Mouse (Mus musculus) Patski (cell line): ENCODE measurements around the gene Grrp1. TPM values are rescaled to one million over a fixed set of nuclear protein-coding genes. Genes with fewer than 3 reads are reported as not detected.

Source experiments
- ATAC-seq: fragments of 100-300 bp; one replicate; pipeline ENCODE4 v1.8.0; 2021
- CTCF ChIA-PET: fragments of 350-600 bp; sonication (Branson Sonifier 250); formaldehyde crosslinking; loops from one replicate; lab custom pipeline; 2022; ENCODE audit warnings: inconsistent platforms; lab: Charles Lee
- POLR2A ChIA-PET: fragments of 350-600 bp; sonication (Branson Sonifier 250); formaldehyde crosslinking; loops from one replicate; lab custom pipeline; 2022; ENCODE audit warnings: antibody characterized with exemption, inconsistent platforms; lab: Charles Lee
- DNase-seq: peaks from one replicate; pipeline ENCODE4 v3.0.0-alpha.2; 2011; ENCODE audit warnings: low read depth, low spot score
- H3K27me3 ChIP-seq: fragments of 371-371 bp; one replicate; pipeline ENCODE4 v1.5.1; 2021
- CTCF ChIP-seq: fragments of 100-300 bp; IDR thresholded peaks from one replicate; pipeline ENCODE4 v1.5.1; 2021
- in situ Hi-C: fragments of 300-500 bp; cut with MboI; formaldehyde crosslinking; loops from 3 replicates; pipeline ENCODE4 v1.11.1; 2018; ENCODE audit warnings: low pct_unique_long_range_greater_than_20kb, mixed read lengths
- polyA plus RNA-seq: library from polyadenylated mRNA; unstranded; gene quantifications from one replicate; pipeline ENCODE4 v1.2.3, GENCODE M21; 2021

The Grrp1 gene
- polyA plus RNA-seq, 1 experiment from 2014 or later: not detected

- ChIA-PET CTCF (interaction anchor here (0.9 to 1.6 kb wide), 8 partner anchors 8 to 258 kb away, joined by 3 to 8 read pairs (median 4); no protein-coding TSS in a partner anchor), POLR2A (interaction anchor here (1.0 kb wide), 1 partner anchor 46 kb away, joined by 3 read pairs; no protein-coding TSS in a partner anchor)
- in situ Hi-C loops: loop anchor here (10.0 kb wide), 2 partner anchors 198 to 258 kb away; partner anchors contain the start of gene Cd52
- DNase-seq (no peak), ATAC-seq (no peak)
- no peaks in the 10 kb centered on the region for H3K27me3 ChIP-seq
- TF ChIP-seq CTCF: no peak
These were observed 39.3 kb upstream of the Grrp1 start for GRCm38 (mm10) chr4:134293061-134293691.

GRCm38 (mm10) chr4:134292067-134292466 lies 38.2 kb upstream of the Grrp1 start:
- TF ChIP-seq CTCF: no peak
- DNase-seq (no peak), ATAC-seq (no peak)
- CTCF ChIA-PET: interaction anchor here (0.7 to 1.6 kb wide), 11 partner anchors 12 to 257 kb away, joined by 3 to 8 read pairs (median 3); no protein-coding TSS in a partner anchor
- in situ Hi-C loops: loop anchor here (10.0 kb wide), 2 partner anchors 197 to 257 kb away; partner anchors contain the start of gene Cd52
- POLR2A ChIA-PET: no interaction called here
- no peaks in the 10 kb centered on the region for H3K27me3 ChIP-seq

- TF ChIP-seq CTCF: no peak
- ATAC-seq: no peak
- ChIA-PET CTCF (no interaction called here), POLR2A (no interaction called here)
- in situ Hi-C loops: no loop called here
- no peaks in the 10 kb centered on the region for H3K27me3 ChIP-seq
- no peak for DNase-seq
These were observed 34.7 kb upstream of the Grrp1 start for GRCm38 (mm10) chr4:134288397-134289256.

GRCm38 (mm10) chr4:134287575-134288025 lies 33.7 kb upstream of the Grrp1 start, which contains the start of gene Pdik1l:
Pdik1l (minus strand) TSS chr4:134287895.
- in situ Hi-C loops: no loop called here
- ATAC-seq (peak; percentile 70), DNase-seq (peak; percentile 31)
- POLR2A ChIA-PET: no interaction called here
- H3K27me3 ChIP-seq: no peaks in the 10 kb centered on the region
- TF ChIP-seq CTCF: no peak
- CTCF ChIA-PET: no interaction called here

- no peaks in the 10 kb centered on the region for H3K27me3 ChIP-seq
- POLR2A ChIA-PET: no interaction called here
These were observed 33.3 kb upstream of the Grrp1 start for GRCm38 (mm10) chr4:134287168-134287564.

GRCm38 (mm10) chr4:134286226-134287167 lies 32.6 kb upstream of the Grrp1 start:
- DNase-seq: no peak
- POLR2A ChIA-PET: no interaction called here

More at GRCm38 (mm10) chr4:134287168-134287564, 33.3 kb upstream of the Grrp1 start:
- in situ Hi-C loops: no loop called here
- DNase-seq (peak; percentile 31), ATAC-seq (peak; percentile 91)
- CTCF ChIA-PET: no interaction called here
- TF ChIP-seq CTCF: no peak

GRCm38 (mm10) chr4:134284942-134285341 lies 31.0 kb upstream of the Grrp1 start:
- ATAC-seq (no peak), DNase-seq (no peak)
- ChIA-PET POLR2A (no interaction called here), CTCF (no interaction called here)
- no peaks in the 10 kb centered on the region for H3K27me3 ChIP-seq
- TF ChIP-seq CTCF: no peak
- in situ Hi-C loops: no loop called here

More at GRCm38 (mm10) chr4:134286226-134287167, 32.6 kb upstream of the Grrp1 start:
- CTCF ChIA-PET: no interaction called here
- TF ChIP-seq CTCF: no peak
- ATAC-seq: no peak
- no peaks in the 10 kb centered on the region for H3K27me3 ChIP-seq
- in situ Hi-C loops: no loop called here

- TF ChIP-seq CTCF: no peak
- ATAC-seq (no peak), DNase-seq (no peak)
- CTCF ChIA-PET: no interaction called here
- no peaks in the 10 kb centered on the region for H3K27me3 ChIP-seq
- in situ Hi-C loops: no loop called here
- POLR2A ChIA-PET: no interaction called here
These were observed 19.8 kb upstream of the Grrp1 start for GRCm38 (mm10) chr4:134273417-134274345.
